Mouse (Mus musculus): ENCODE results near the gene Atxn1.

- TF ChIP-seq ZNF384 (IDR thresholded peaks at IDR 0.05; ENCODE audit: low read depth, low read length) (no peak), EP300 (IDR thresholded peaks at IDR 0.05; ENCODE audit: low read length) (no peak), SMC3 (IDR thresholded peaks at IDR 0.05; ENCODE audit: low read depth, low read length) (no peak), ZC3H11A (IDR thresholded peaks at IDR 0.05; ENCODE audit: low read depth, low read length) (no peak), SIN3A (IDR thresholded peaks at IDR 0.05; ENCODE audit: low read length) (no peak), CTCF (conservative IDR thresholded peaks at IDR 0.05 in 1 of 2, IDR thresholded peaks at IDR 0.05 in 1 of 2; ENCODE audit: low read depth in 2 of 2, low read length in 2 of 2) (no peak), POLR2A (IDR thresholded peaks at IDR 0.05; ENCODE audit: low read depth, low read length) (no peak), E2F4 (IDR thresholded peaks at IDR 0.05; ENCODE audit: insufficient replicate concordance, low read depth, low read length) (no peak), POLR2AphosphoS2 (IDR thresholded peaks at IDR 0.05; ENCODE audit: low read depth, low read length) (no peak), ZMIZ1 (IDR thresholded peaks at IDR 0.05; ENCODE audit: low read depth, low read length) (no peak), KAT2A (IDR thresholded peaks at IDR 0.05; ENCODE audit: insufficient replicate concordance, low read length) (no peak)
Observed at GRCm38 (mm10) chr13:45628341-45628740, 336.5 kb downstream of the Atxn1 start.
